Mouse (Mus musculus): Measurements from ENCODE around the gene Tbx2. TPM values are rescaled to one million over a fixed set of nuclear protein-coding genes. Genes with fewer than 3 reads are reported as not detected.

The Tbx2 gene
- polyA plus RNA-seq (2015; fragmentation: Nextera tagmentation; extraction: Ambion mirVana) = 1.7 and 2.2 TPM in 2 replicates

GRCm38 (mm10) chr11:85832231-85832924 is at the start of gene Tbx2:
Gene Tbx2, plus strand, starts transcription at chr11:85832551.
- peaks cover 25% of the 10 kb centered on the region for H3K4me1 ChIP-seq (ENCODE audit: control insufficient read depth, insufficient read depth, low read length)
- WGBS = 0% methylated on average over 43 of the region's 52 CpGs
- H3K36me3 ChIP-seq (ENCODE audit: control insufficient read depth, insufficient read depth, low read length) = no peaks in the 10 kb centered on the region
- peak within 1 kb of the TSS; percentile 61 for H3K4me3 ChIP-seq (ENCODE audit: low read length)
- ATAC-seq = peak; percentile 68
- H3K27ac ChIP-seq (ENCODE audit: low read length) = peak within 1 kb of the TSS; percentile 79
- H3K9ac ChIP-seq (ENCODE audit: low read depth, low read length) = peak within 1 kb of the TSS; percentile 76
- H3K4me2 ChIP-seq (ENCODE audit: low read depth, low read length) = peak within 1 kb of the TSS; percentile 98
- peaks cover 74% of the 10 kb centered on the region for H3K27me3 ChIP-seq (replicated peaks; ENCODE audit: control insufficient read depth, insufficient read depth, low read length)
- no peaks in the 10 kb centered on the region for H3K9me3 ChIP-seq (ENCODE audit: control insufficient read depth, low read length)

GRCm38 (mm10) chr11:85786113-85786718 is 46.1 kb upstream of the Tbx2 start:
- no peak overlapping the region for H3K4me2 ChIP-seq (ENCODE audit: low read depth, low read length)
- peak; percentile 53; the same call in 1 of the 2 replicates for ATAC-seq
- H3K9ac ChIP-seq (ENCODE audit: low read depth, low read length) = no peak overlapping the region
- no peaks in the 10 kb centered on the region for H3K27me3 ChIP-seq (replicated peaks; ENCODE audit: control insufficient read depth, insufficient read depth, low read length)
- H3K4me3 ChIP-seq (ENCODE audit: low read length) = no peak overlapping the region
- no peaks in the 10 kb centered on the region for H3K9me3 ChIP-seq (ENCODE audit: control insufficient read depth, low read length)
- no peak overlapping the region for H3K27ac ChIP-seq (ENCODE audit: low read length)
- H3K36me3 ChIP-seq (ENCODE audit: control insufficient read depth, insufficient read depth, low read length) = no peaks in the 10 kb centered on the region
- peaks cover 7% of the 10 kb centered on the region; the same call in 1 of the 2 replicates for H3K4me1 ChIP-seq (ENCODE audit: control insufficient read depth, insufficient read depth, low read length)
- WGBS = 63% methylated on average over 3 of the region's 3 CpGs

GRCm38 (mm10) chr11:85789750-85790149 is 42.6 kb upstream of the Tbx2 start:
- Histone ChIP-seq H3K9ac (ENCODE audit: low read depth, low read length) (no peak overlapping the region), H3K9me3 (ENCODE audit: control insufficient read depth, low read length) (no peaks in the 10 kb centered on the region), H3K36me3 (ENCODE audit: control insufficient read depth, insufficient read depth, low read length) (no peaks in the 10 kb centered on the region), H3K27me3 (replicated peaks; ENCODE audit: control insufficient read depth, insufficient read depth, low read length) (no peaks in the 10 kb centered on the region), H3K4me2 (ENCODE audit: low read depth, low read length) (no peak overlapping the region), H3K4me1 (ENCODE audit: control insufficient read depth, insufficient read depth, low read length) (peaks cover 8% of the 10 kb centered on the region; the same call in 1 of the 2 replicates), H3K4me3 (ENCODE audit: low read length) (no peak overlapping the region), H3K27ac (ENCODE audit: low read length) (no peak overlapping the region)
- no peak for ATAC-seq
- 77% methylated on average over 7 of the region's 7 CpGs for WGBS

GRCm38 (mm10) chr11:85790267-85790666 is 42.1 kb upstream of the Tbx2 start:
- peak; percentile 79 for ATAC-seq
- H3K9ac ChIP-seq (ENCODE audit: low read depth, low read length) = no peak overlapping the region
- peaks cover 8% of the 10 kb centered on the region; the same call in 1 of the 2 replicates for H3K4me1 ChIP-seq (ENCODE audit: control insufficient read depth, insufficient read depth, low read length)
- H3K36me3 ChIP-seq (ENCODE audit: control insufficient read depth, insufficient read depth, low read length) = no peaks in the 10 kb centered on the region
- H3K4me3 ChIP-seq (ENCODE audit: low read length) = no peak overlapping the region
- no peak overlapping the region for H3K4me2 ChIP-seq (ENCODE audit: low read depth, low read length)
- no peak overlapping the region for H3K27ac ChIP-seq (ENCODE audit: low read length)
- 69% methylated on average over 2 of the region's 2 CpGs for WGBS
- no peaks in the 10 kb centered on the region for H3K9me3 ChIP-seq (ENCODE audit: control insufficient read depth, low read length)
- H3K27me3 ChIP-seq (replicated peaks; ENCODE audit: control insufficient read depth, insufficient read depth, low read length) = no peaks in the 10 kb centered on the region

GRCm38 (mm10) chr11:85791212-85791611 is 41.1 kb upstream of the Tbx2 start:
- H3K4me3 ChIP-seq (ENCODE audit: low read length) = no peak overlapping the region
- peaks cover 8% of the 10 kb centered on the region; the same call in 1 of the 2 replicates for H3K4me1 ChIP-seq (ENCODE audit: control insufficient read depth, insufficient read depth, low read length)
- H3K36me3 ChIP-seq (ENCODE audit: control insufficient read depth, insufficient read depth, low read length) = no peaks in the 10 kb centered on the region
- 87% methylated on average over 1 of the region's 1 CpGs for WGBS
- no peak overlapping the region for H3K4me2 ChIP-seq (ENCODE audit: low read depth, low read length)
- no peak for ATAC-seq
- no peaks in the 10 kb centered on the region for H3K27me3 ChIP-seq (replicated peaks; ENCODE audit: control insufficient read depth, insufficient read depth, low read length)
- no peak overlapping the region for H3K9ac ChIP-seq (ENCODE audit: low read depth, low read length)
- H3K27ac ChIP-seq (ENCODE audit: low read length) = no peak overlapping the region
- H3K9me3 ChIP-seq (ENCODE audit: control insufficient read depth, low read length) = no peaks in the 10 kb centered on the region

- Histone ChIP-seq H3K9ac (ENCODE audit: low read depth, low read length) (no peak overlapping the region), H3K4me2 (ENCODE audit: low read depth, low read length) (no peak overlapping the region), H3K4me3 (ENCODE audit: low read length) (no peak overlapping the region), H3K27me3 (replicated peaks; ENCODE audit: control insufficient read depth, insufficient read depth, low read length) (no peaks in the 10 kb centered on the region), H3K9me3 (ENCODE audit: control insufficient read depth, low read length) (no peaks in the 10 kb centered on the region), H3K4me1 (ENCODE audit: control insufficient read depth, insufficient read depth, low read length) (peaks cover 8% of the 10 kb centered on the region; the same call in 1 of the 2 replicates), H3K27ac (ENCODE audit: low read length) (no peak overlapping the region), H3K36me3 (ENCODE audit: control insufficient read depth, insufficient read depth, low read length) (no peaks in the 10 kb centered on the region)
- WGBS = 66% methylated on average over 12 of the region's 12 CpGs
- ATAC-seq = peak; percentile 48; the same call in 1 of the 2 replicates
Measured at GRCm38 (mm10) chr11:85792534-85793215, 39.7 kb upstream of the Tbx2 start.

GRCm38 (mm10) chr11:85799456-85799855 is 32.9 kb upstream of the Tbx2 start:
- ATAC-seq = peak; percentile 57; the same call in 1 of the 2 replicates
- no peak overlapping the region for H3K9ac ChIP-seq (ENCODE audit: low read depth, low read length)
- H3K4me1 ChIP-seq (ENCODE audit: control insufficient read depth, insufficient read depth, low read length) = peaks cover 4% of the 10 kb centered on the region; the same call in 1 of the 2 replicates
- H3K27me3 ChIP-seq (replicated peaks; ENCODE audit: control insufficient read depth, insufficient read depth, low read length) = no peaks in the 10 kb centered on the region; the same call in 1 of the 2 replicates
- no peaks in the 10 kb centered on the region for H3K9me3 ChIP-seq (ENCODE audit: control insufficient read depth, low read length)
- 48% methylated on average over 4 of the region's 4 CpGs for WGBS
- no peaks in the 10 kb centered on the region for H3K36me3 ChIP-seq (ENCODE audit: control insufficient read depth, insufficient read depth, low read length)
- H3K27ac ChIP-seq (ENCODE audit: low read length) = no peak overlapping the region
- no peak overlapping the region for H3K4me3 ChIP-seq (ENCODE audit: low read length)
- 0 out of 2 replicates have a peak overlapping the region, but pooled peaks have one; percentile 26 for H3K4me2 ChIP-seq (ENCODE audit: low read depth, low read length)

- Histone ChIP-seq H3K4me1 (ENCODE audit: control insufficient read depth, insufficient read depth, low read length) (peaks cover 4% of the 10 kb centered on the region; the same call in 1 of the 2 replicates), H3K9ac (ENCODE audit: low read depth, low read length) (0 out of 2 replicates have a peak overlapping the region, but pooled peaks have one; percentile 12), H3K36me3 (ENCODE audit: control insufficient read depth, insufficient read depth, low read length) (no peaks in the 10 kb centered on the region), H3K4me3 (ENCODE audit: low read length) (no peak overlapping the region), H3K27ac (ENCODE audit: low read length) (no peak overlapping the region), H3K4me2 (ENCODE audit: low read depth, low read length) (peak overlapping the region; percentile 26; the same call in 1 of the 2 replicates), H3K9me3 (ENCODE audit: control insufficient read depth, low read length) (no peaks in the 10 kb centered on the region), H3K27me3 (replicated peaks; ENCODE audit: control insufficient read depth, insufficient read depth, low read length) (no peaks in the 10 kb centered on the region; the same call in 1 of the 2 replicates)
- WGBS = 19% methylated on average over 19 of the region's 19 CpGs
- ATAC-seq = peak; percentile 72
Measured at GRCm38 (mm10) chr11:85799856-85800255, 32.5 kb upstream of the Tbx2 start.

- 58% methylated on average over 11 of the region's 11 CpGs for WGBS
- Histone ChIP-seq H3K36me3 (ENCODE audit: control insufficient read depth, insufficient read depth, low read length) (no peaks in the 10 kb centered on the region), H3K9me3 (ENCODE audit: control insufficient read depth, low read length) (no peaks in the 10 kb centered on the region), H3K4me3 (ENCODE audit: low read length) (no peak overlapping the region), H3K27ac (ENCODE audit: low read length) (no peak overlapping the region), H3K4me2 (ENCODE audit: low read depth, low read length) (no peak overlapping the region), H3K4me1 (ENCODE audit: control insufficient read depth, insufficient read depth, low read length) (peaks cover 4% of the 10 kb centered on the region; the same call in 1 of the 2 replicates), H3K27me3 (replicated peaks; ENCODE audit: control insufficient read depth, insufficient read depth, low read length) (no peaks in the 10 kb centered on the region; the same call in 1 of the 2 replicates), H3K9ac (ENCODE audit: low read depth, low read length) (no peak overlapping the region)
- ATAC-seq = no peak
Measured at GRCm38 (mm10) chr11:85800380-85800779, 32.0 kb upstream of the Tbx2 start.

All from intestine, embryonic 16.5 days (tissue).